Mouse (Mus musculus): ENCODE data around the gene Tinf2. TPM values are rescaled to one million over a fixed set of nuclear protein-coding genes. Genes with fewer than 3 reads are reported as not detected.

Tinf2 gene
- total RNA-seq (2022): 10 to 100 TPM; 25.5 to 44.5 (median 34.2) TPM

GRCm38 (mm10) chr14:55681160-55682117, at the start of gene Tinf2:
TSS of gene Tinf2 (minus strand) at chr14:55681820.
- DNase-seq: peak; percentile 94

GRCm38 (mm10) chr14:55730531-55731032, 49.0 kb upstream of the Tinf2 start:
- no peak for DNase-seq

- DNase-seq: no peak
These were observed 48.5 kb upstream of the Tinf2 start for GRCm38 (mm10) chr14:55730116-55730515.

GRCm38 (mm10) chr14:55727889-55728685, 46.5 kb upstream of the Tinf2 start:
- DNase-seq: no peak

- no peak for DNase-seq
These were observed 44.6 kb upstream of the Tinf2 start for GRCm38 (mm10) chr14:55726261-55726660.

GRCm38 (mm10) chr14:55724411-55724871, 42.8 kb upstream of the Tinf2 start:
- peak; percentile 46 for DNase-seq

- DNase-seq: no peak
These were observed 41.8 kb upstream of the Tinf2 start for GRCm38 (mm10) chr14:55723433-55723832.

- no peak for DNase-seq
These were observed 40.9 kb upstream of the Tinf2 start for GRCm38 (mm10) chr14:55722438-55722945.

GRCm38 (mm10) chr14:55721700-55722437, 40.2 kb upstream of the Tinf2 start, which contains the start of gene Rabggta:
TSS of gene Rabggta (minus strand) at chr14:55722263.
- peak; percentile 84 for DNase-seq

GRCm38 (mm10) chr14:55721076-55721475, 39.5 kb upstream of the Tinf2 start:
- DNase-seq: no peak

GRCm38 (mm10) chr14:55720666-55721065, 39.0 kb upstream of the Tinf2 start:
- DNase-seq: no peak

- no peak for DNase-seq
These were observed 38.1 kb upstream of the Tinf2 start for GRCm38 (mm10) chr14:55719737-55720136.

GRCm38 (mm10) chr14:55716884-55717283, 35.3 kb upstream of the Tinf2 start:
- no peak for DNase-seq

GRCm38 (mm10) chr14:55716271-55716670, 34.7 kb upstream of the Tinf2 start:
- DNase-seq: no peak

GRCm38 (mm10) chr14:55714893-55715292, 33.3 kb upstream of the Tinf2 start:
- no peak for DNase-seq

GRCm38 (mm10) chr14:55713729-55714122, 32.1 kb upstream of the Tinf2 start, which contains the start of gene Tgm1:
TSS of gene Tgm1 (minus strand) at chr14:55713926.
- DNase-seq: no peak

GRCm38 (mm10) chr14:55713007-55713728, 31.5 kb upstream of the Tinf2 start:
- DNase-seq: no peak

- DNase-seq: no peak
These were observed 30.2 kb upstream of the Tinf2 start for GRCm38 (mm10) chr14:55711786-55712185.

GRCm38 (mm10) chr14:55709509-55709908, 27.9 kb upstream of the Tinf2 start:
- no peak for DNase-seq

- DNase-seq: no peak
These were observed 25.8 kb upstream of the Tinf2 start for GRCm38 (mm10) chr14:55707397-55707796.

GRCm38 (mm10) chr14:55706051-55706600, 24.5 kb upstream of the Tinf2 start:
- no peak for DNase-seq
